Mouse (Mus musculus): ENCODE data around the gene Arhgef3. TPM values are rescaled to one million over a fixed set of nuclear protein-coding genes. Genes with fewer than 3 reads are reported as not detected.

Arhgef3 gene
- polyA plus RNA-seq, 1 experiment from 2014 or later, result 1.6 TPM

DNA sequence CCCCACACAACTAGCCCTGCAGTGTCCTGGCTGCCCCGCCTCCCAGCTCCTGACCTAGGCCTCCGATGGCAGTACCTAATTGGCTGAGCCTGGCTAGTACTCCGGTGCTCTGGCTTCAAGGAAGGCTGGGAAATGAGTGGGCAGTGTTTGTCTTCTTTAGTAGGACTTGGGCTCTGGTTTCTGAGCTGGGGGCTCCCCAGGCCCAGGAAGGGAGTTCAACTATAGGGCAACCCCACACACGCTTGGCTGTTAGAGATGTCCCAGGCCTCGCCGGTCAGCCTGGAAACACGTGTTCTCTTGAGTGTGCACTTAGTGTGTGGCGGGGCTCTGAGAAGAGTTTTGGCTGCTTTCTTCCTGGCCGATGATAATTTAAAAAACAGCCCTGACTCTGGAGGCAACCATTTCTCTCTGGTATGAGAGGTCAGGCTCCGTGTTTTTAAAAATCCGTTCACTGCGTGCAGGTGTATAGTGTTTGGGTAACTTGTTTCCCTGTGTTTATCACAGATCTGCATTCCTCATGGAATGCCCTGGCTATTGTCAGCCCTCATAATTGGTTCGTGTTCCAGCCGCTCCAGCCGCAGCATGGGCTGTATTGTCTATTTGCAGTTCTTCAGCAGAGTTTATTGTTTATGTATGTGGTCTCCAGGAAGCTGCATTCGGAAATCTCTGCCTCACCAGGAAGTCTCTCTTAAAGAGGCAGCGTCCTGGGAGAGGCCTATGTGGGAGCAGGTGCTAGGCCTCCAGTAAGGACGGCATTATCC lies 115.7 kb downstream of the Arhgef3 start:
- Histone ChIP-seq H3K9ac (no peak overlapping the region; the same call in 1 of the 2 replicates), H3K27ac (no peak overlapping the region; the same call in 1 of the 2 replicates), H3K4me3 (no peak overlapping the region), H3K36me3 (ENCODE audit: poor library complexity, severe bottlenecking) (no peaks in the 10 kb centered on the region), H3K4me2 (no peak overlapping the region), H3K9me3 (replicated peaks) (no peaks in the 10 kb centered on the region), H3K4me1 (peaks cover 9% of the 10 kb centered on the region), H3K27me3 (no peaks in the 10 kb centered on the region)
- no peak for ATAC-seq
- WGBS, result 26% methylated on average over 18 of the region's 18 CpGs

DNA sequence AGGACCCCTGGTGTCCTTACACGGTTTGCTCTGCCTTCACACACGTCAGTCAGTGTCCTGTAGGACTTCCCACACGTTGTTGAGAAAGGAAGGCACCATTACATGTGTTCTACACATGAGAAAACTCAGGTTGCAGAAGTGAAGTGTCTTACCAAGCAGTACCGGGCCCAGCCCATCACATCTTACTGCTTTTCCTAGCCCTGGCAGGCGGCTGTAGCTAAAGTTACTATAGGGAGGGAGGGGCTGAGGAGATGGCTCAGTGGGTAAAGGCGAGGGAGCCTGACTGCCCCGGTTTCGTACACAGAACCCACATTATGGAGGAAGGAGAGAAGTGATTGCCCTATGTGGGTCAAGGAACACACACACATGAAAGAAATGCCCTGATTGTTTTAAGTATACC lies 116.8 kb downstream of the Arhgef3 start:
- H3K4me3 ChIP-seq, result no peak overlapping the region
- H3K27me3 ChIP-seq, result no peaks in the 10 kb centered on the region
- H3K36me3 ChIP-seq (ENCODE audit: poor library complexity, severe bottlenecking), result no peaks in the 10 kb centered on the region
- H3K9ac ChIP-seq, result no peak overlapping the region
- H3K4me1 ChIP-seq, result peaks cover 9% of the 10 kb centered on the region
- ATAC-seq, result no peak
- no peaks in the 10 kb centered on the region for H3K9me3 ChIP-seq (replicated peaks)
- no peak overlapping the region for H3K4me2 ChIP-seq
- 87% methylated on average over 8 of the region's 8 CpGs for WGBS
- no peak overlapping the region for H3K27ac ChIP-seq

DNA sequence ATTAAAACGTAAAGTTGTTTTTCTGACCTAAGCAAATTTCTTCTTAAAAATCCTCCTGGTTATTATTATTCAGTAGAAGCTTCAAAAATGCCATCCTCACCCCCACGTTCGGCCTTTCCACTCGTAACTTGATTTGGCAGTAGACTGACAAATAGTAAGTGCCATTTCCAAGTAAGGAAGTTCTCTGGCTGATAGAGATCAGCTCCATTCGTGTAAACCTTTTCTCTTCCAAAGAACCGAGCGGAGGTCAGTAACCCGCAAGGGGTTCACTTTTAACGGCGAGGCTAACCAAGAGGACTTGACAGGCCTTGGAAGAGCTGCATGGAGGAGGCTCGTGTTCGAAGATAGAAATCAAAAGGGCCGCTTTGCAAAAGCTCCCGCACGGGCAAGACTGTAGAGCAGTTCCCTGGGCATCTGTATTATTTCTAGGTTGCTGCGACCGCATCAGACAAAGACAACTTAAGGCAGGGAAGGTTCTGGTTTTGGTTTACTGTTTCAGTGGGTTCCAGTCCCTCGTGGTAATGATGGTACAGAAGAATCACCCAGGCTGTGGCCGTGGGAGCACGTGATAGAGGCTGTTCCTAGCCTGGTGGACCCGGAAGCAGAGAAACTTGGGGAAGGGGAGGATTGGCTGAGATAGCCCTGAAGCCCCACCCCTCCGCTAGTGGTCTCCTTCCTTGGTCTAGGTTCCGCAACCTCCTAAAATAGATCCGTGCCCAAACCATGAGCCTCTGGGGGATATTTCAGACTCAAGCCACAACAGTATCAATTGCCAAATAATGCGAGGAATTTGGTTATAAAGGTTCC lies 117.5 kb downstream of the Arhgef3 start:
- 91% methylated on average over 25 of the region's 25 CpGs for WGBS
- H3K36me3 ChIP-seq (ENCODE audit: poor library complexity, severe bottlenecking), result no peaks in the 10 kb centered on the region
- no peak overlapping the region for H3K27ac ChIP-seq
- no peak overlapping the region for H3K4me3 ChIP-seq
- no peak for ATAC-seq
- H3K9me3 ChIP-seq (replicated peaks), result no peaks in the 10 kb centered on the region
- H3K27me3 ChIP-seq, result no peaks in the 10 kb centered on the region
- peaks cover 9% of the 10 kb centered on the region for H3K4me1 ChIP-seq
- H3K9ac ChIP-seq, result no peak overlapping the region
- H3K4me2 ChIP-seq, result no peak overlapping the region

DNA sequence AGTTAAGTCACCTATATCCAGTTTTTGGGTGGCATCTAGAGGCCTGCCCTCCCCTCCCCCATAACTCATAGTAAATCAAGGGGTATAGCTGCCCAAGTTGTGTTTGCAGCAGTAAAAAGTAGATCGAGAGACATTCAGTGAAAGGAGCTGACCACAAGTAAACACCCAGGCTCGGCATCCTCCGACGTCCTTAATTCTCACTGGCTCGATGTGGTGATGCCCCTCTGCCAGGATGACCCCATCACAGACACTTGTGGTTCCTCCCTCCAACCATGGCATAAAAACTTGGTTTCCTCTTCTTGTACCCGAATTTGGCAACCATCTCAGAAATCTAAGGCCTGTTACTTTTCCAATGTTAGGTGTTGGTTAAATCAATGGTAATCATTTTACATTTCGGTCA lies 118.4 kb downstream of the Arhgef3 start:
- 93% methylated on average over 7 of the region's 7 CpGs for WGBS
- Histone ChIP-seq H3K36me3 (ENCODE audit: poor library complexity, severe bottlenecking) (no peaks in the 10 kb centered on the region), H3K27ac (no peak overlapping the region), H3K9me3 (replicated peaks) (no peaks in the 10 kb centered on the region), H3K27me3 (no peaks in the 10 kb centered on the region), H3K9ac (no peak overlapping the region), H3K4me2 (no peak overlapping the region), H3K4me3 (no peak overlapping the region), H3K4me1 (peaks cover 9% of the 10 kb centered on the region)
- no peak for ATAC-seq

DNA sequence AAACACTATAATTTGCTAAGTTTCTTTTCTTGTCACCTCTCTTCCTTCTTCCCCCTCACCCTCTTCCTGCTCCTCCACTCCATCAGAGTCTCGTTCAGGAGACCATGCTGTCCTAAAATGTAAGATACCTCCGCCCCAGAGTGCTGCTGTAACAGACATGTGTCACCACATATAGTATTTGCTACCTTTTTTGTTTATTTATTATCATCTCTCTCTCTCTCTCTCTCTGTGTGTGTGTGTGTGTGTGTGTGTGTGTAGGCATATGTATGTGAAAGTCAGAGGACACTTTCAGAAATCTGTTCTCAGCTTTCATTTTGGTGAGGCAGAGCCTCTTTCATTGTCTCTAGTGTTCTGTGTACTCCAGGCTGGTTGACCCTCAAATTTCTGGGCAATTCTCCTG lies 119.0 kb downstream of the Arhgef3 start:
- no peak overlapping the region for H3K27ac ChIP-seq
- H3K4me2 ChIP-seq, result no peak overlapping the region
- ATAC-seq, result no peak
- H3K4me3 ChIP-seq, result no peak overlapping the region
- H3K4me1 ChIP-seq, result peaks cover 9% of the 10 kb centered on the region
- WGBS, result 81% methylated on average over 2 of the region's 2 CpGs
- H3K9me3 ChIP-seq (replicated peaks), result no peaks in the 10 kb centered on the region
- H3K9ac ChIP-seq, result no peak overlapping the region
- H3K36me3 ChIP-seq (ENCODE audit: poor library complexity, severe bottlenecking), result no peaks in the 10 kb centered on the region
- no peaks in the 10 kb centered on the region for H3K27me3 ChIP-seq

DNA sequence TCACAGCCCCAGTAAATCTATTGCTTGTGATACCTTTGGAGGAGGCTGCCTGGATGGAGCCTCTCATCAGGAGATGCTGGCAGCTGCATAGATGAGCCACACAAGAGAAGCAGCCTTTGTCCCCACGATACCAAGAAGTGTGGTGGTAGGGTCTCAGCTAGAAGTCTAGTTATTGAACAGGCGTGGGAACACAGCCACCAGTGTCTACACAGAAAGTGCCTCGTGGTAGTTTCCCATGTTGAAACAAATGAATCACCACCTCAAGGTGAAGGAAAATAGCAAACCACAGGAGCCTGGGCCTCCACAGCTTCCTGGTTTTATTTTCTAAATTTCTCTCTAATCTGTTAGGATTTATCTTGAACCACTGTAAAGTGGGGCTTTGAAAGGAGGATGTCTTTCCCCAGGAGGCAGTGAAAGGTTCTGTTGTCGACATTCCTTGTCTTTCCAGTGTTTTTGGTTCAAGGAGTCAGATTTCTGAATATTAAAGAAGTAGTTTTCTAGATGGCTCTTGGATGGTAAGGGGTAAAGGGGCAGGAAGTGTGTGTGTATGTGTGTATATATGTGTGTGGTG lies 119.7 kb downstream of the Arhgef3 start:
- Histone ChIP-seq H3K27me3 (no peaks in the 10 kb centered on the region), H3K4me2 (no peak overlapping the region), H3K4me3 (no peak overlapping the region), H3K9ac (no peak overlapping the region), H3K27ac (no peak overlapping the region), H3K4me1 (peaks cover 9% of the 10 kb centered on the region), H3K9me3 (replicated peaks) (no peaks in the 10 kb centered on the region), H3K36me3 (ENCODE audit: poor library complexity, severe bottlenecking) (no peaks in the 10 kb centered on the region)
- no peak for ATAC-seq
- 67% methylated on average over 4 of the region's 4 CpGs for whole genome bisulfite sequencing

DNA sequence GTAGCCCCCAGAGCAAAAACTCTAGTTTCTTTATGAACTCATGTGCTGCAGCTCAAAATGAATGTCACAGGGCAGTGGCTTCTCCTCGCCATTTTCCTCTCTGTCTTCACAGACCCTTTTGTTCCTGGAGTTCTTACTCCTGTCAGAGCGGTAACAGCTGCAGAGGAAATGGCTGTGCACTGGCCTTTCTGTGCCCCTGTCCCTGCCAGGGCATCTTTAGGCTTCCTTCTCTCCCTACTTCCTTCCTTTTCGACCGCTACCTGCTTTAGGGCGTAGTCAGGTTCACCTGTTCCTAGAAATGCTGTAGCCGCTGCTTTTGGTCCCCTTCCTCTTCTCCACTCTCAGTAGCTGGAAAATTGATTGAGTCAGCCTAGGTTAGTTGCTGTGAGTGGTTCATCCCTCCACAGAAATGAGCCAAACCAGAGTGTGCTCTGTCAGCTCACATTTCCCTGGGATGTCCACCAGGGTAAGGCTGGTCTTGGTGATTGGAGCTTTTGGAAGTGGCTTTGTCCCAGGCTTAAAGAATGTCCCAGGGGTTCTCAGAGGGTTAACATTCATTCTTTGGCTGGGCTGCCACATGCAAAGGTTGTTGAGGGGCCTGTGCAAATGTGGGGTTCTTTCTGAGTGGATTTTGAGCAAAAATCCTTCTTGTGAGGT lies 121.3 kb downstream of the Arhgef3 start:
- WGBS, result 80% methylated on average over 6 of the region's 6 CpGs
- H3K36me3 ChIP-seq (ENCODE audit: poor library complexity, severe bottlenecking), result no peaks in the 10 kb centered on the region
- ATAC-seq, result no peak
- H3K4me2 ChIP-seq, result no peak overlapping the region
- H3K27ac ChIP-seq, result no peak overlapping the region
- no peak overlapping the region for H3K9ac ChIP-seq
- H3K4me3 ChIP-seq, result no peak overlapping the region
- no peaks in the 10 kb centered on the region for H3K4me1 ChIP-seq
- no peaks in the 10 kb centered on the region for H3K27me3 ChIP-seq
- H3K9me3 ChIP-seq (replicated peaks), result no peaks in the 10 kb centered on the region

DNA sequence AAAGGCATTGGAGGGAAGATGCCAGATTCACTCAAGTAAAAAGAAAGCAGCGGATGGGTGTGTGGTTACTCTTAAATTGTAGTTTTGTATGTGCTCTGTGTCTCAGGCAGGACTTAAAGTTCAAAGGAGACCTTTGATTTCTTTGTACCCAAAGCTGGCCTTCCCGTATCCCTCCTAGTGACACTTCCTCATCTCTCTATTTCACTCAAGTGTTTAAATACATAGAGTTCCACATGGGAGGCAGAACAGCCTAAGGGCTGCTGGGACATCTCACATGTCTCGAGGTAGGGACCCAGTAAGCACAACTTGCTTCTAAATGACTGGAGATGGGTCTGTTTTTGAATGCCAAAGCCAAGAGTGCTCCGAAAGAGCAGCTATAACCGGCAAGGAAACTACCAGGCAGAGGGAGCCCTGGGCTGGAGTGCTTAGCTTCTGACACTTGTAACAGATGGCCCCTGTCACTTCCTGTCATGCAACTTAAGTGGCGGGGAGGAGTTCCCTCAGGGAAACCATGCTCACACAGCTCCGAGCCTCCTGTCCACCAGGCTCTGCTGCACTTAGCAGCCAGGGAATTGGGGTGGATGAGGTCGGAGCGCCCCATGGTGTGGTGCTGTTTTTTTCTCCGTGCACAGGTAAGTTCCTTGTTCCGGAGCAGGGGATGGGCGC lies 123.0 kb downstream of the Arhgef3 start:
- Histone ChIP-seq H3K27me3 (no peaks in the 10 kb centered on the region), H3K4me2 (no peak overlapping the region), H3K36me3 (ENCODE audit: poor library complexity, severe bottlenecking) (no peaks in the 10 kb centered on the region), H3K9ac (no peak overlapping the region), H3K9me3 (replicated peaks) (no peaks in the 10 kb centered on the region), H3K4me3 (no peak overlapping the region), H3K4me1 (no peaks in the 10 kb centered on the region), H3K27ac (no peak overlapping the region)
- 76% methylated on average over 12 of the region's 12 CpGs for WGBS
- ATAC-seq, result no peak

DNA sequence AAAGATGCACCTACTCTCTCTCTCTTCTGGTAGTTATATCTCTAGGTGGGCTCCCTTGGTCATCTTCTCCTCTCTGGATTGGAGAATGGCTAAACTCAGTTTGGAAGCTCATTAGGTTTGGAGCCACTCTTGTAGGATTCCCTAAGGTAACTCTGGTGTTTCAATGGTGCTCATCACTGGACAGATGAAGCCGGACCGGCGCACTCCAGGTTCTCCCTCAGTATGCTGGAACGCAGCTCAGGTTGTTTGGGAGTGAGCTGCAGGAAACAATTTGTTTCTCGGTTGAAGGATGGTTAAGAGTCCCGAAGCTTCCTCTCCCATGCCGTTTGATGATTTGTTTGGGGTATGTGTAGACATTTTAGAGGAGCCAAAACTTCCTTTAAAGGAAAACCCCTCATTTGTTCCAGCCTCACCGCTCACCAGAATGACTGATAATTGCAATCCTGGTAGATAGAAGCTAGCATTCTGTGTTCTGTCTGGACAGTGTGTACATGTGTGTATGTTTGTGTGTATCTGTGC lies 124.0 kb downstream of the Arhgef3 start:
- no peak overlapping the region for H3K4me3 ChIP-seq
- WGBS, result 94% methylated on average over 8 of the region's 8 CpGs
- H3K27me3 ChIP-seq, result no peaks in the 10 kb centered on the region
- H3K4me2 ChIP-seq, result no peak overlapping the region
- H3K4me1 ChIP-seq, result no peaks in the 10 kb centered on the region
- no peak overlapping the region for H3K9ac ChIP-seq
- no peaks in the 10 kb centered on the region for H3K36me3 ChIP-seq (ENCODE audit: poor library complexity, severe bottlenecking)
- no peak overlapping the region for H3K27ac ChIP-seq
- no peaks in the 10 kb centered on the region for H3K9me3 ChIP-seq (replicated peaks)
- ATAC-seq, result no peak

DNA sequence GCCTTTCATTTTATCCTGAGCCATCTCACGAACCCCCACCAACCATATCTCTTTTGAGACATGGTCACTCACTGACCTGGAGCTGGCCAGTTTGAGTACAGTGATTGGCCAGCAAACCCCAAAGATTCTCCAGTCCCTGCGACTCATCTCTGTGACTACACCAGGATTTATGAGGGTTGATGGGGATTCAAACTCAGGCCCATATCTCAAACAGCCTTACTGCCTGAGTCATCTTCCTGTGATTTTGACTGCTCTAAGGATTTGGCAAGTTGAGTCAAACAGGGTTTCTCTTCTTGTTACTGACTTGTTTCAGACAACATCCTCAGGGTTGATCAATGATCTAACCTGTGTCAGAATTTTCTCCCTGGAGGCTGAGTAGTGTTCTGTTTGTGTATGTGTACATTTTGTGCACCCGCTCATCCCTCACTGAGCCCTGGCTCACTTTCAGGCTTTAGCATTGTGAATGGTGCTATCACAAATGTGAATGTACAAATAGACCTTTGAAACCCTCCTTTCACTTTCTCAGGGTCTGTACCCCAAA lies 124.9 kb downstream of the Arhgef3 start:
- ATAC-seq, result no peak
- Histone ChIP-seq H3K4me1 (no peaks in the 10 kb centered on the region), H3K27me3 (no peaks in the 10 kb centered on the region), H3K4me3 (no peak overlapping the region), H3K9ac (no peak overlapping the region), H3K36me3 (ENCODE audit: poor library complexity, severe bottlenecking) (no peaks in the 10 kb centered on the region), H3K4me2 (no peak overlapping the region), H3K9me3 (replicated peaks) (no peaks in the 10 kb centered on the region), H3K27ac (no peak overlapping the region)
- WGBS, result 90% methylated on average over 3 of the region's 3 CpGs

DNA sequence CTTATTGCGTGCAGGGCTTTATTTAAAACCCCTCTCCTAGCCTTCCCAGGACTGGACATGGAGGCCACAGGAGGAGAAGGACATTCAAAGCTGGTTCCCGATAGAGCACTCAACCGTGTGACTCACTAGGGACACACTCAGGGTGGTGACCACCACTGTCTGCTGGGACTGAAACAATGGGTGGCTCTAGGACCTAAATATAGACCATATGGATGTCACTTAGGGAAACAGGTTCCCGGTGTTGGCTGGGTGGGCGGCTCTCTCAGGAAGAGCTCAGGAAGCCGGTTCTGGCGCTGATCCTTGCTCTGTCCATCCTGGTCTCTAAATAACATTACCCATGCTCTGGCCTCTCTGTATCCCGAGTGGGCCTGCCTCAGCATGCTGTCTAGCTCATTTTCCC lies 127.6 kb downstream of the Arhgef3 start:
- Histone ChIP-seq H3K4me3 (no peak overlapping the region), H3K4me2 (no peak overlapping the region), H3K9me3 (replicated peaks) (no peaks in the 10 kb centered on the region), H3K4me1 (no peaks in the 10 kb centered on the region), H3K27me3 (no peaks in the 10 kb centered on the region), H3K36me3 (ENCODE audit: poor library complexity, severe bottlenecking) (no peaks in the 10 kb centered on the region), H3K9ac (no peak overlapping the region), H3K27ac (no peak overlapping the region)
- 87% methylated on average over 8 of the region's 8 CpGs for whole genome bisulfite sequencing
- ATAC-seq, result no peak

All from forebrain, embryonic 13.5 days (tissue).